Mouse (Mus musculus) liver, embryonic 16.5 days (tissue): ENCODE data around the gene Thrb. TPM values are rescaled to one million over a fixed set of nuclear protein-coding genes. Genes with fewer than 3 reads are reported as not detected.

Experiments used
- ATAC-seq: fragments of 200-750 bp; cut with Nextera tagmentation; 2 replicates; pipeline ENCODE4 v1.8.0; 2017; ENCODE audit warnings: low read depth, mild to moderate bottlenecking, moderate number of reproducible peaks, moderate library complexity
- H3K27ac ChIP-seq: fragments of 300-500 bp; sonication (generic); 2 replicates; pipeline ENCODE4 v1.5.1; 2014; ENCODE audit warnings: mild to moderate bottlenecking, low read length
- H3K27me3 ChIP-seq: fragments of 300-500 bp; sonication (generic); 2 replicates; pipeline ENCODE4 v1.6.1; 2014; ENCODE audit warnings: low read depth, low read length, mixed read lengths; ENCODE audit not compliant: control insufficient read depth, insufficient read depth
- H3K36me3 ChIP-seq: fragments of 300-500 bp; sonication (generic); 2 replicates; pipeline ENCODE4 v1.6.1; 2014; ENCODE audit warnings: mild to moderate bottlenecking; ENCODE audit not compliant: control insufficient read depth, insufficient read depth
- H3K4me1 ChIP-seq: fragments of 300-500 bp; sonication (generic); 2 replicates; pipeline ENCODE4 v1.6.1; 2014; ENCODE audit warnings: low read depth, low read length, mixed read lengths; ENCODE audit not compliant: control insufficient read depth
- H3K4me2 ChIP-seq: fragments of 300-500 bp; sonication (generic); 2 replicates; pipeline ENCODE4 v1.6.1; 2014; ENCODE audit warnings: low read depth, low read length, mixed read lengths
- H3K4me3 ChIP-seq: fragments of 300-500 bp; sonication (generic); 2 replicates; pipeline ENCODE4 v1.5.1; 2014; ENCODE audit warnings: low read depth, mild to moderate bottlenecking, low read length
- H3K9ac ChIP-seq: fragments of 300-500 bp; sonication (generic); 2 replicates; pipeline ENCODE4 v1.6.1; 2014; ENCODE audit warnings: low read depth, low read length
- H3K9me3 ChIP-seq: fragments of 300-500 bp; sonication (generic); replicated peaks from 2 replicates; pipeline ENCODE4 v1.6.1; 2016; ENCODE audit warnings: low read length; ENCODE audit not compliant: control insufficient read depth
- WGBS: fragments of 180-500 bp; shearing (Covaris S2); extraction: QIAGEN DNeasy Blood & Tissue Kit; methylation state at CpG from one replicate; pipeline ENCODE4 v1.1.7; 2014; ENCODE audit not compliant: insufficient replicate concordance; 5-methylcytosine and 5-hydroxymethylcytosine counted together
- polyA plus RNA-seq: library from polyadenylated mRNA; unstranded; fragments of >200 nt; fragmentation: Nextera tagmentation; extraction: Ambion mirVana; gene quantifications from 2 replicates; pipeline ENCODE4 v1.2.1, GENCODE M21; 2015

The Thrb gene
- polyA plus RNA-seq, 1 experiment from 2014 or later, result 6.0 TPM

DNA sequence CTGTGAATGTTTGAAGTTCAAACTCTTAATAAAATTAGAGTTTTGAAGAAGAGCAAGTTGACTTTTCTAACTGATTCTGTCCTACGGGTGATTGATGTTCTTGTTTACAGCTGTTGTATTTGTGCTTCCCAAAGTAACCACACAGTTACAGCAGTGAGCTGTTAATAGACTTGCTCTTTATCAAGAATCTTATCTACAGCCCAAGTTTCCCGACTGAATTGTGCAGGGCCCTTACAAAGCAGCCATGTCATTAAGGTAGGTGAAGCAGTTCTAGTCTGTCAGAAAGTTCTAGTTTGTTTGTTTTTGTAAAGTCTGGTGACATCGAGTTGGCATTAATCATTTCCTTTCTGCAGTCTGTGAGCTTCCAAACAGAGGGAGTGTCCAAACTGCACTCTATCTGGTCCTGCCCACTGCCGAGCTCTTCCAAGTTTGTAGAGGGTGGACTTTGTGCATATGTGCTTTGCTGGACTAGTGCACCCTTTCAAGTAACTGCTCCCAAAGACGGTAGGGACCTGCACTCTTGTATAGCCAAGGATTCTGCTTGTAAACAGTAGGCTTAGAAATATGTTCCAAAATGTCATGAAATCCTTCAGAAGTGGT lies 124.2 kb downstream of the Thrb start:
- Histone ChIP-seq H3K4me2 (peak overlapping the region; percentile 20; the same call in 1 of the 2 replicates), H3K4me3 (peak overlapping the region; percentile 32)
- 15% methylated on average over 5 of the region's 5 CpGs for WGBS

DNA sequence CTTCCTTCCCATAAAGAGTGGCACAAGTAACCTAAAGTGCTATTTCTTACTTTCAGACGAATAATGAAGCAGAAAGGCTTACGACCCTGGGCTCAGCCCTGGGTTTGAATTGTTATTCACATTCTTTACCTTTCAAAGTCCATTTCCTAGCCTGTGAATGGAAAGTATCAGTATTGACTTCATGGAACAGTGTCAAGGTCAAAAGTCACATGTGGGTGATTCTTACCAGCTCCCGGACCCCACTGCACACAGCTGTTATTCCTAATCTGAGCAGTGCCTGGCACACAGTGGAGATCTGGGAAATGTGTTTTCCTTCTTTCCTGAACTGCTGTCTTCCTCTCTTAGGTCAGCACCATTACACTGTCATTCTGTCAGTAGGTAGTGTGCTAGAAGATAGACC lies 125.3 kb downstream of the Thrb start:
- Histone ChIP-seq H3K36me3 (no peaks in the 10 kb centered on the region), H3K4me3 (no peak overlapping the region), H3K9ac (no peak overlapping the region), H3K27ac (peak overlapping the region; percentile 75), H3K4me2 (0 out of 2 replicates have a peak overlapping the region, but pooled peaks have one; percentile 28), H3K4me1 (no peaks in the 10 kb centered on the region; the same call in 1 of the 2 replicates), H3K9me3 (no peaks in the 10 kb centered on the region), H3K27me3 (no peaks in the 10 kb centered on the region)
- ATAC-seq, result peak; percentile 76
- 41% methylated on average over 3 of the region's 3 CpGs for WGBS

More for the DNA sequence above, 124.2 kb downstream of the Thrb start:
- no peak overlapping the region for H3K9ac ChIP-seq
- no peaks in the 10 kb centered on the region for H3K27me3 ChIP-seq
- no peaks in the 10 kb centered on the region for H3K36me3 ChIP-seq
- H3K4me1 ChIP-seq, result no peaks in the 10 kb centered on the region; the same call in 1 of the 2 replicates
- peak overlapping the region; percentile 74 for H3K27ac ChIP-seq
- no peaks in the 10 kb centered on the region for H3K9me3 ChIP-seq
- peak; percentile 78 for ATAC-seq

DNA sequence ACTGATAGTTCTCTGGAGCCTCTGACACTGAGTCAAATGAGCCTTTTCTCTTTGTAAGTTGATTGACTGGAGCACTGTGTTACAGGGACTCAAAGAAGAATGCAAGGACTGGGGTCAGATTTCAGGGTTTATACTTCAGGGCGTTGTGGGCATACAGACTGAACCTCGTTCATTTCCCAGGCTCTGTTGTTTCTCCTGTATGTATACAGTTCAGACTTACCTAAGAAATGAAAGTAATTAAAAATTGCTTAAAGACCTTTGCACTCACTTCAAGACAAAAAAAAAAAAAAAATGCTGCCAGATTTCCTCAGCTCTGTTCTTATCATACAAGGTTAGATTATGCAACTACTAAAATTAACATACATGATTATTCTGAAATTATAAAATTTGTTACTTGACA lies 126.2 kb downstream of the Thrb start:
- ATAC-seq, result no peak
- 28% methylated on average over 2 of the region's 2 CpGs for WGBS
- H3K36me3 ChIP-seq, result no peaks in the 10 kb centered on the region
- peak overlapping the region; percentile 40 for H3K27ac ChIP-seq
- no peak overlapping the region; the same call in 1 of the 2 replicates for H3K9ac ChIP-seq
- no peaks in the 10 kb centered on the region; the same call in 1 of the 2 replicates for H3K4me1 ChIP-seq
- H3K4me2 ChIP-seq, result peak overlapping the region; percentile 27; the same call in 1 of the 2 replicates
- no peaks in the 10 kb centered on the region for H3K9me3 ChIP-seq
- H3K4me3 ChIP-seq, result no peak overlapping the region
- no peaks in the 10 kb centered on the region for H3K27me3 ChIP-seq

DNA sequence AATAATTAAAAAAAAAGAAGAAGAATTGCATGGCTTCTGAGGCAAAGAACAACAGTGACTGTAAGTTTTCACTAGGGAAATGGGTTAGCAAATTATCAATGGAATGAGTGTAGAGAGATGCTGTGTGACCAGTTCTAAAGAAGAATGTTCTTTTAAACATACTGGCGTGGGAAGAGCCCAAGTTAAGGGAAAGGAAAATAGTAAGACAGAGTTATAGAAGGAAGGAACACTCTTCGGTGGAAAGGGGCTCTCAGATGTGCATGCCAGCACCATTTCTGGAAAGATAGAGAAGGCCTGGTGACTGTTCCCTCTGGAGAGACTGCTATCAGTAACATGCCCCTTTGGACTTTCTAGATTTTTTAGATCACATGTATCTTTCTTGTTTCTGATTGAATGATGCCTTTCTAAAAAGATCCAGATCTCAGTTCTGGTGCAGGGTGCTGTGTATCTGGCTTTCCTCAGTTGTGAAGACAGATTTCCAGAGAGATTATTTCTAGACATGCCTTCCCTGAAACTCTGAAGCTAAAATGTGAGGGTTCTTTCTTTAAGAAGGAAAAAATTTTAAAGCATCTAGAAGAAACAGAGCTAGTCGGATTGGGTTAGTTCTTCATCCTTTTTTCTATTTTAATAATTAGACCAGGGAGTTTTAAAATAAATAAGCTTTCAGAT lies 144.0 kb downstream of the Thrb start:
- H3K36me3 ChIP-seq, result no peaks in the 10 kb centered on the region
- no peaks in the 10 kb centered on the region for H3K9me3 ChIP-seq
- H3K4me2 ChIP-seq, result no peak overlapping the region
- no peak overlapping the region for H3K4me3 ChIP-seq
- no peak overlapping the region for H3K27ac ChIP-seq
- WGBS, result 48% methylated on average over 3 of the region's 3 CpGs
- H3K27me3 ChIP-seq, result no peaks in the 10 kb centered on the region
- ATAC-seq, result no peak
- no peak overlapping the region for H3K9ac ChIP-seq
- no peaks in the 10 kb centered on the region for H3K4me1 ChIP-seq

DNA sequence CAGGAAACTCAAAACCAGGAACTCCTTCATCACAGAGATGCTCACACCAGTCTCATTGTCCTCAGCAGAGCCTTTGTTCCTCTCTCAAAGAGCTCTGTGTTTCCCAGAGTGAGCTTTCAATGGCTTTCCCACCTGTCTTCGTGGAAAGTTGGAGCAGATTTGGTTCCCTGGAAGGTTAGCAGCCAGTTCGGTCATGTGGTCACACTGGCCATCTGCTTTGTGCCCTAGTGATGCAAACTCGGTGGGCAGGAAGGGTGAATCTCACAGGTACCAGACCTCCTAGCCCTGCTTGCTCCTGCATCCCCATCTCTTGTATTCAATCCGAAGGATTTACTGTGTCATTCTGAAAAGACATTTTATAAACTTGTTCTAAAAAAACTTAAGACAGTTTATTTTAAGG lies 151.0 kb downstream of the Thrb start:
- no peak for ATAC-seq
- H3K9ac ChIP-seq, result no peak overlapping the region
- WGBS, result 50% methylated on average over 4 of the region's 4 CpGs

DNA sequence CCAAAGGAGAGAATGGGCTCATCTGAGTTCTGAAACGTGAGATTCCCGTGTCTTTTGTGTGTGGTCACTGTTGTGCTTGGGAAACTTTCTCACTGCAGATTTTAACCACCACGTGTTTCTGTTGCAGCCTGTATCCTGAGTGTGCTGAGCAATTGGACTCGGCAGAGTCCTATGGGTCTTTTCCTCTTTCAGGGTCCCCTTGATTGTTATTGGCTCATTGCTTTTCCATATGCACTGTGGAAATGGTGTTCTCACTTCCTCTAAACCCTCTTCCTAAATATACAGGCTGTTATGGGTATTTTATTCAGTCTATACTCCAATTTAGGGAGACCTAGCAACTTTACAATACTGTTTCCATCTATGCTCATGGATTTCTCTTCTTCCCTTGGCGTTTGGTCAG lies 152.4 kb downstream of the Thrb start:
- Histone ChIP-seq H3K27ac (no peak overlapping the region), H3K36me3 (no peaks in the 10 kb centered on the region), H3K4me2 (no peak overlapping the region), H3K9me3 (no peaks in the 10 kb centered on the region), H3K4me1 (no peaks in the 10 kb centered on the region), H3K9ac (no peak overlapping the region), H3K4me3 (no peak overlapping the region), H3K27me3 (no peaks in the 10 kb centered on the region)
- ATAC-seq, result no peak
- 49% methylated on average over 5 of the region's 5 CpGs for WGBS

More for the DNA sequence above, 151.0 kb downstream of the Thrb start:
- Histone ChIP-seq H3K27me3 (no peaks in the 10 kb centered on the region), H3K4me2 (no peak overlapping the region), H3K4me1 (no peaks in the 10 kb centered on the region), H3K9me3 (no peaks in the 10 kb centered on the region), H3K27ac (no peak overlapping the region), H3K4me3 (no peak overlapping the region), H3K36me3 (no peaks in the 10 kb centered on the region)

DNA sequence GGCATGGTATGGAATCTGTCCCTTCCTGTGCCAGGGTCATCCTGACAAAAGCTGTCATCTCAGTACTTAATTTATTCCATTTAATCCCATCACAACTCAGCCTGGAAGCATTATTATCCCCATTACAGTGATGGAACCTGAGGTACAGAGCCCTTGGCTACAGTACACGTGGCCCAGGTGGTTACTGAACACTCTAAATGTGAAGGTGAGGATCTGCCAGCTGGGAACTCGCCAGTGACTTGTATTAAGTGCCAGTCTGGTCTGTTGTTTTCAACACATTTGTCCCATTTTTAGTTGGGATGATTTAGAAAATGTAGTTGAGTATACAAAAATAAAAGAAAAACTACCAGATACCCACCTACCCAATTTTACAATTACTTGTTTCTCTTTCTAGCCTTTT lies 155.0 kb downstream of the Thrb start:
- 42% methylated on average over 2 of the region's 2 CpGs for WGBS
- Histone ChIP-seq H3K9ac (no peak overlapping the region), H3K27ac (no peak overlapping the region), H3K4me1 (no peaks in the 10 kb centered on the region), H3K36me3 (no peaks in the 10 kb centered on the region), H3K9me3 (no peaks in the 10 kb centered on the region), H3K4me3 (no peak overlapping the region), H3K27me3 (no peaks in the 10 kb centered on the region), H3K4me2 (no peak overlapping the region)
- ATAC-seq, result no peak

DNA sequence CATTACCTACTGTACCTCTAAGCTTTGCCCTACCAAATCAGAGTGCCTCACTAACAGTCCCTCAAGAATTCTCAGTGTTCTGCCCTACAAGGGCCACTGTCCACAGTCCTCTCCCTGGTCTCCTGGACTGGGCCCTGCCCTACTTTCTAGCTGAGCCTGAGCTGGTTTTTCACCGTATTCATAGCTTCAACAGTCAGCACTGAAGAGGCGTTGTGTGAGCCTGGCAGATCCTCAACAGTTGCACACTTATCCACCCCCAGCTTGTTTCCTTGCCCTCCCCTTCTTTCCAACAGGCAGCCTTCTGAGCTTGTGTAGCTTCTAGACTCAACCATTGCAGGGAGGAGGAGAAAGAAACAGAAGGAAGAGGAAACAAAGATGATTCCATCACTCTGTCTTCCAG lies 158.0 kb downstream of the Thrb start:
- H3K4me3 ChIP-seq, result no peak overlapping the region
- no peaks in the 10 kb centered on the region for H3K9me3 ChIP-seq
- no peak overlapping the region for H3K9ac ChIP-seq
- no peak overlapping the region for H3K4me2 ChIP-seq
- H3K36me3 ChIP-seq, result no peaks in the 10 kb centered on the region
- H3K4me1 ChIP-seq, result no peaks in the 10 kb centered on the region
- H3K27ac ChIP-seq, result no peak overlapping the region
- no peaks in the 10 kb centered on the region for H3K27me3 ChIP-seq
- no peak for ATAC-seq
- 51% methylated on average over 2 of the region's 2 CpGs for WGBS

DNA sequence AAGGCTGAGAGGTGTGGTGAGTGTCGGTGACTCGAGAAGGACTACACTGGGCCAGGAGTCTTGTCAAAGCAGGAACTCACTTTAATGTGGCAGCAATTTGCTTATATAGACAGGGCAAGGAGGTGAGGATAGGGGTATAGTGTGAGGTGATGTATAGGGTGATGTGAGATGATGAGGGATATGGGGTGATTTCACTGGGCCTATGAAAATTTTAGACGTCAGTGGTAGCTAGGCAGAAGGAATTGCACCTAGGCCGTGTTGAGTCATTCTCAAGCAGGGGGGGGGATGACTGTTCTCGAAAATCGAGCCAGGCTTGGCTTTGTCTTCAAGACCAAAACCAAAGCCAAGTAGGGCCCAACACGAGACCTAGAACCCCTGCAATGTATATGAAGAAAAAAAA lies 162.7 kb downstream of the Thrb start:
- H3K4me3 ChIP-seq, result no peak overlapping the region
- H3K9me3 ChIP-seq, result no peaks in the 10 kb centered on the region
- H3K36me3 ChIP-seq, result no peaks in the 10 kb centered on the region
- no peak for ATAC-seq
- H3K4me2 ChIP-seq, result no peak overlapping the region
- no peaks in the 10 kb centered on the region for H3K4me1 ChIP-seq
- H3K27me3 ChIP-seq, result no peaks in the 10 kb centered on the region
- 57% methylated on average over 7 of the region's 7 CpGs for WGBS
- H3K27ac ChIP-seq, result no peak overlapping the region
- no peak overlapping the region for H3K9ac ChIP-seq
